Mouse (Mus musculus) intestine, postnatal 0 days (tissue): ENCODE measurements around the gene Hs6st3. TPM values are rescaled to one million over a fixed set of nuclear protein-coding genes. Genes with fewer than 3 reads are reported as not detected.

Experiments used
- ATAC-seq: fragments of 200-750 bp; cut with Nextera tagmentation; 2 replicates; pipeline ENCODE4 v1.8.0; 2017; ENCODE audit warnings: mild to moderate bottlenecking, moderate TSS enrichment, moderate library complexity
- H3K27ac ChIP-seq: fragments of 300-500 bp; sonication (generic); 2 replicates; pipeline ENCODE4 v1.5.1; 2014; ENCODE audit warnings: mild to moderate bottlenecking, low read depth, low read length, moderate library complexity
- H3K27me3 ChIP-seq: fragments of 300-500 bp; sonication (generic); replicated peaks from 2 replicates; pipeline ENCODE4 v1.6.1; 2014; ENCODE audit warnings: low read length, mixed read lengths; ENCODE audit not compliant: control insufficient read depth, insufficient read depth
- H3K36me3 ChIP-seq: fragments of 300-500 bp; sonication (generic); 2 replicates; pipeline ENCODE4 v1.6.1; 2014; ENCODE audit warnings: mild to moderate bottlenecking, moderate library complexity; ENCODE audit not compliant: control insufficient read depth, insufficient read depth
- H3K4me1 ChIP-seq: fragments of 300-500 bp; sonication (generic); replicated peaks from 2 replicates; pipeline ENCODE4 v1.6.1; 2014; ENCODE audit warnings: antibody characterized with exemption, low read length, mixed read lengths; ENCODE audit not compliant: control insufficient read depth, insufficient read depth
- H3K4me2 ChIP-seq: fragments of 300-500 bp; sonication (generic); replicated peaks from 2 replicates; pipeline ENCODE4 v1.6.1; 2014; ENCODE audit warnings: low read depth, mild to moderate bottlenecking, moderate library complexity
- H3K4me3 ChIP-seq: fragments of 300-500 bp; sonication (generic); 2 replicates; pipeline ENCODE4 v1.5.1; 2014; ENCODE audit warnings: low read depth, low read length
- H3K9ac ChIP-seq: fragments of 300-500 bp; sonication (generic); 2 replicates; pipeline ENCODE4 v1.6.1; 2014; ENCODE audit warnings: mild to moderate bottlenecking, low read depth, low read length
- H3K9me3 ChIP-seq: fragments of 300-500 bp; sonication (generic); 2 replicates; pipeline ENCODE4 v1.6.1; 2016; ENCODE audit warnings: mixed run types; ENCODE audit not compliant: control insufficient read depth
- CTCF ChIP-seq: sonication (generic); IDR thresholded peaks from 2 replicates; pipeline ENCODE4 v1.5.1; 2016; ENCODE audit warnings: low read depth, mild to moderate bottlenecking, control low read depth, antibody characterized with exemption, moderate library complexity
- WGBS: fragments of 180-500 bp; shearing (Covaris S2); extraction: QIAGEN DNeasy Blood & Tissue Kit; methylation state at CpG from one replicate; pipeline ENCODE4 v1.1.7; 2014; 5-methylcytosine and 5-hydroxymethylcytosine counted together
- polyA plus RNA-seq: library from polyadenylated mRNA; unstranded; fragments of >200 nt; fragmentation: Nextera tagmentation; extraction: Ambion mirVana; gene quantifications from 2 replicates; pipeline ENCODE4 v1.2.1, GENCODE M21; 2015

Gene Hs6st3
- polyA plus RNA-seq, 1 experiment from 2014 or later, result not detected

- Histone ChIP-seq H3K9me3 (no peaks in the 10 kb centered on the region), H3K27ac (no peak overlapping the region), H3K9ac (no peak overlapping the region), H3K27me3 (no peaks in the 10 kb centered on the region), H3K4me2 (no peak overlapping the region), H3K4me3 (no peak overlapping the region), H3K36me3 (no peaks in the 10 kb centered on the region), H3K4me1 (no peaks in the 10 kb centered on the region)
- no peak for TF ChIP-seq CTCF
- no peak for ATAC-seq
These were observed 313.5 kb downstream of the Hs6st3 start for GRCm38 (mm10) chr14:119451594-119451993.

- no peak for ATAC-seq
- Histone ChIP-seq H3K4me3 (no peak overlapping the region), H3K9me3 (no peaks in the 10 kb centered on the region), H3K27ac (no peak overlapping the region), H3K27me3 (no peaks in the 10 kb centered on the region), H3K4me2 (no peak overlapping the region), H3K36me3 (no peaks in the 10 kb centered on the region), H3K9ac (no peak overlapping the region), H3K4me1 (no peaks in the 10 kb centered on the region)
- no peak for TF ChIP-seq CTCF
These were observed 314.2 kb downstream of the Hs6st3 start for GRCm38 (mm10) chr14:119452382-119452781.

GRCm38 (mm10) chr14:119452797-119453196 is 314.7 kb downstream of the Hs6st3 start:
- Histone ChIP-seq H3K4me3 (no peak overlapping the region), H3K4me1 (no peaks in the 10 kb centered on the region), H3K9ac (no peak overlapping the region), H3K27me3 (no peaks in the 10 kb centered on the region), H3K27ac (no peak overlapping the region), H3K9me3 (no peaks in the 10 kb centered on the region), H3K36me3 (no peaks in the 10 kb centered on the region), H3K4me2 (no peak overlapping the region)
- no peak for ATAC-seq
- 86% methylated on average over 3 of the region's 3 CpGs for WGBS
- no peak for TF ChIP-seq CTCF

GRCm38 (mm10) chr14:119464308-119464707 is 326.2 kb downstream of the Hs6st3 start:
- no peak overlapping the region for H3K9ac ChIP-seq
- no peaks in the 10 kb centered on the region for H3K4me1 ChIP-seq
- no peak for TF ChIP-seq CTCF
- 91% methylated on average over 5 of the region's 5 CpGs for WGBS
- no peaks in the 10 kb centered on the region for H3K9me3 ChIP-seq
- no peak overlapping the region for H3K4me3 ChIP-seq
- H3K4me2 ChIP-seq, result no peak overlapping the region
- no peaks in the 10 kb centered on the region for H3K27me3 ChIP-seq
- ATAC-seq, result no peak
- H3K36me3 ChIP-seq, result no peaks in the 10 kb centered on the region
- no peak overlapping the region for H3K27ac ChIP-seq

- Histone ChIP-seq H3K9me3 (no peaks in the 10 kb centered on the region), H3K9ac (no peak overlapping the region), H3K4me2 (no peak overlapping the region), H3K4me1 (no peaks in the 10 kb centered on the region), H3K27ac (no peak overlapping the region), H3K27me3 (no peaks in the 10 kb centered on the region), H3K36me3 (no peaks in the 10 kb centered on the region), H3K4me3 (no peak overlapping the region)
- no peak for TF ChIP-seq CTCF
- 100% methylated on average over 1 of the region's 1 CpGs for WGBS
- no peak for ATAC-seq
These were observed 326.7 kb downstream of the Hs6st3 start for GRCm38 (mm10) chr14:119464883-119465282.

- H3K4me3 ChIP-seq, result no peak overlapping the region
- 43% methylated on average over 5 of the region's 5 CpGs for WGBS
These were observed 328.9 kb downstream of the Hs6st3 start for GRCm38 (mm10) chr14:119466899-119467588.

GRCm38 (mm10) chr14:119476582-119476981 is 338.4 kb downstream of the Hs6st3 start:
- no peak overlapping the region for H3K4me2 ChIP-seq
- 76% methylated on average over 9 of the region's 9 CpGs for WGBS
- ATAC-seq, result no peak
- H3K36me3 ChIP-seq, result no peaks in the 10 kb centered on the region
- no peak overlapping the region for H3K27ac ChIP-seq
- H3K4me3 ChIP-seq, result no peak overlapping the region
- no peak for TF ChIP-seq CTCF
- no peak overlapping the region for H3K9ac ChIP-seq
- no peaks in the 10 kb centered on the region for H3K27me3 ChIP-seq
- H3K4me1 ChIP-seq, result no peaks in the 10 kb centered on the region
- no peaks in the 10 kb centered on the region for H3K9me3 ChIP-seq

More at GRCm38 (mm10) chr14:119466899-119467588, 328.9 kb downstream of the Hs6st3 start:
- Histone ChIP-seq H3K4me2 (no peak overlapping the region), H3K27me3 (no peaks in the 10 kb centered on the region), H3K9me3 (no peaks in the 10 kb centered on the region), H3K9ac (no peak overlapping the region), H3K36me3 (no peaks in the 10 kb centered on the region), H3K27ac (no peak overlapping the region), H3K4me1 (no peaks in the 10 kb centered on the region)
- no peak for ATAC-seq
- no peak for TF ChIP-seq CTCF
